Mouse (Mus musculus): ENCODE measurements at regions not wholly inside any gene's neighbourhood (a gene's known extent, or its start where the extent isn't known, plus 50 kb on each side); places are given as distances from the start of the nearest gene placed in this dataset.
A peak's percentile ranks its signal among the peaks of the same experiment; 100 is the strongest.

GRCm38 (mm10) chr16:5455352-5455965 lies 199.7 kb upstream of the Eef2kmt start:
- DNase-seq (ENCODE audit: low spot score), result peak; percentile 72

- peak; percentile 51 for DNase-seq (ENCODE audit: low spot score)
Observed at GRCm38 (mm10) chr16:5454243-5454642, 198.5 kb upstream of the Eef2kmt start.

GRCm38 (mm10) chr16:5452971-5453370 lies 197.2 kb upstream of the Eef2kmt start:
- DNase-seq (ENCODE audit: low spot score), result no peak

- DNase-seq (ENCODE audit: low spot score), result no peak
Observed at GRCm38 (mm10) chr16:5445776-5446175, 190.0 kb upstream of the Eef2kmt start.

GRCm38 (mm10) chr16:5444785-5445184 lies 189.0 kb upstream of the Eef2kmt start:
- DNase-seq (ENCODE audit: low spot score), result no peak

GRCm38 (mm10) chr16:5439717-5440116 lies 183.9 kb upstream of the Eef2kmt start:
- no peak for DNase-seq (ENCODE audit: low spot score)

GRCm38 (mm10) chr16:5438405-5438804 lies 182.6 kb upstream of the Eef2kmt start:
- DNase-seq (ENCODE audit: low spot score), result no peak

GRCm38 (mm10) chr16:5431689-5432088 lies 175.9 kb upstream of the Eef2kmt start:
- DNase-seq (ENCODE audit: low spot score), result no peak

- no peak for DNase-seq (ENCODE audit: low spot score)
Observed at GRCm38 (mm10) chr16:5431111-5431510, 175.3 kb upstream of the Eef2kmt start.

GRCm38 (mm10) chr16:5429466-5429865 lies 173.7 kb upstream of the Eef2kmt start:
- DNase-seq (ENCODE audit: low spot score), result no peak

GRCm38 (mm10) chr16:5425908-5426307 lies 170.1 kb upstream of the Eef2kmt start:
- DNase-seq (ENCODE audit: low spot score), result no peak

- DNase-seq (ENCODE audit: low spot score), result no peak
Observed at GRCm38 (mm10) chr16:5422041-5422440, 166.3 kb upstream of the Eef2kmt start.

- DNase-seq (ENCODE audit: low spot score), result no peak
Observed at GRCm38 (mm10) chr16:5421591-5421990, 165.8 kb upstream of the Eef2kmt start.

- DNase-seq (ENCODE audit: low spot score), result no peak
Observed at GRCm38 (mm10) chr16:5419467-5419866, 163.7 kb upstream of the Eef2kmt start.

GRCm38 (mm10) chr16:5418462-5419197 lies 162.8 kb upstream of the Eef2kmt start:
- DNase-seq (ENCODE audit: low spot score), result no peak

GRCm38 (mm10) chr16:5415310-5415709 lies 159.5 kb upstream of the Eef2kmt start:
- no peak for DNase-seq (ENCODE audit: low spot score)

- DNase-seq (ENCODE audit: low spot score), result no peak
Observed at GRCm38 (mm10) chr16:5411819-5412385, 156.1 kb upstream of the Eef2kmt start.

- DNase-seq (ENCODE audit: low spot score), result peak; percentile 87
Observed at GRCm38 (mm10) chr16:5406711-5407110, 150.9 kb upstream of the Eef2kmt start.

GRCm38 (mm10) chr16:5393336-5393735 lies 137.6 kb upstream of the Eef2kmt start:
- no peak for DNase-seq (ENCODE audit: low spot score)

- peak; percentile 10 for DNase-seq (ENCODE audit: low spot score)
Observed at GRCm38 (mm10) chr16:5382930-5383329, 127.1 kb upstream of the Eef2kmt start.

- peak; percentile 16 for DNase-seq (ENCODE audit: low spot score)
Observed at GRCm38 (mm10) chr16:5382228-5382884, 126.6 kb upstream of the Eef2kmt start.

GRCm38 (mm10) chr16:5380626-5381025 lies 124.8 kb upstream of the Eef2kmt start:
- DNase-seq (ENCODE audit: low spot score), result no peak

GRCm38 (mm10) chr16:5377001-5377400 lies 121.2 kb upstream of the Eef2kmt start:
- DNase-seq (ENCODE audit: low spot score), result no peak
